Mouse (Mus musculus) embryo, embryonic 11.5 days (tissue): Measurements from ENCODE around the gene Angptl2.

Experiments
- DNase-seq: peaks from one replicate; pipeline ENCODE4 v3.0.0-alpha.2; 2012; ENCODE audit warnings: low read depth, low spot score

Gene Angptl2

DNA sequence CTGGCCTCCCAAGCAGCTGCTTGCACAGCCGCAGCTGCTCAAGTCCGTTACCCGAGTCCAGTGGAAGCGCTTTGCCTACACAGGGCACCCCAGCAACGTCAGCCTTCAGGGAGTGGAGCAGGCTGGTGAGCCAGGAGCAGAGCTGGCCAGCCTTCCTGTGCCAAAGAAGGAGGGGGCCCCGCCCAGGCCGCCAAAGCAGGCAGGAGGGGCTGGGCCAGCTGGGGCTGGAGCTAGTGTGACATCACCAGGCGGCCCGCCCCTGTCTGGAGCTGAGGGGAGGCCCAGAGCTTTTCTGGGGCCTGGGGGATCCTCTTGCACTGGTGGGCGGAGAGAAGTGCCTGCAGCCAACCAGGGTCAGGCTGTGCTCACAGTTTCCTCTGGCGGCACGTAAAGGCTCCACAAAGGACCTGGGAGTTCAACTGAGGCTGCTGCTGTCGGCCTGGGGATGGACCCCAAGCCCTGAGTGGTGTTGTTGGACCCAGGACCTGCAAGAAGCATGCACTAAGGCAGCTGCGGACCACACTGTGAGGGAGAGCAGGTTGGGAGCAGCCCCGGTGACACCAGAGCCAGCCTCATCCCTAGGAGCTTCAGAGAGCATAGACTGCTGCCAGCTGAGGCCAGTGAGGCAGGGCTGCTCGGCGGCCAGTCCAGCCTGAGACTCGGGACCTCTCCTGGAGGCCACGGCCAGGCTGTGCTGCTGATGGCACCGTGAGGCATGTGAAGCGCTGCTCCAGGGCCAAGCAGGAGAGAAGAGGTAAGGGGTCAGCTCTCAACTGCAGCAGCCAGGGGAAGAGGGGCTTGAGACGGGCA, at the start of gene Angptl2:
Angptl2 (plus strand) TSS at position 370 of the 810 bp plus-strand sequence.
- DNase-seq: peak; percentile 82

DNA sequence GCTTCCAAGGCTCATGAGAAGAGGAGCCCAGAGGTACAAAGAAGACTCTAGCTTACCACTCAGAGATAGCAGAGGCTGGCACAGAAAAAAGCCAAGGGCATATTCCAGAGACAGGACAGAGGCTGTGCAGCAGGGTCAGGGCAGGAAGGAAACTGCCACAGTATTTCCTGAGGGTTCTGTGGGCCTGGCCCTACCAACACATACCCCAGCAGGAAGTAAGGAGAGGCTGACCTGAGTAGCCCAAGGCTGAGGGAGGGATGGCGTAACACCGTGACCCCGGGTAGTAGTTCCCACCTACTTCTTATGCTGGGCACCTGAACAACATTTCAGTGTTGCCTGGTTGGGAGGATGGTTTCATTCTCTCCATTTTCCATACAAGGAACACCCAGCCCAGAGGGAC, 48.8 kb upstream of the Angptl2 start:
- no peak for DNase-seq

DNA sequence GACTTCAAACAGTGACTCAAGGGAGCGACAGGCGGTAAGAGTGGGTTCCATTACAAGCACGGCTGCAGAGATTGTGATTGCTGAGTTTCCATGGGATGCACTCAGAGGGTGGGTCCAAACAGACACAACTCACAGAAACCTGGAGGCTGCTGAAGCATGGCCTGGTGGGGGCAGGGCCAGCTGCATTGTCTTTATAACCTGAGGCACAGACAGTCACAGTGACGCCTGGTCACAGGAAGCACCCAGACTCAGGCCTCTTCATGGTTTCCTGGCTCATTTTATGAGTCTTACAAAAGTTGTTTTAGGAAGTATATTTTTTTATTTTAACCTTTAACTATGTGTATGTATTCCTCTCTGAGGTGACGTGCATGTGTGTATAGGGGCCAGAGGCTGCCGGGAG, 46.4 kb upstream of the Angptl2 start:
- no peak for DNase-seq

DNA sequence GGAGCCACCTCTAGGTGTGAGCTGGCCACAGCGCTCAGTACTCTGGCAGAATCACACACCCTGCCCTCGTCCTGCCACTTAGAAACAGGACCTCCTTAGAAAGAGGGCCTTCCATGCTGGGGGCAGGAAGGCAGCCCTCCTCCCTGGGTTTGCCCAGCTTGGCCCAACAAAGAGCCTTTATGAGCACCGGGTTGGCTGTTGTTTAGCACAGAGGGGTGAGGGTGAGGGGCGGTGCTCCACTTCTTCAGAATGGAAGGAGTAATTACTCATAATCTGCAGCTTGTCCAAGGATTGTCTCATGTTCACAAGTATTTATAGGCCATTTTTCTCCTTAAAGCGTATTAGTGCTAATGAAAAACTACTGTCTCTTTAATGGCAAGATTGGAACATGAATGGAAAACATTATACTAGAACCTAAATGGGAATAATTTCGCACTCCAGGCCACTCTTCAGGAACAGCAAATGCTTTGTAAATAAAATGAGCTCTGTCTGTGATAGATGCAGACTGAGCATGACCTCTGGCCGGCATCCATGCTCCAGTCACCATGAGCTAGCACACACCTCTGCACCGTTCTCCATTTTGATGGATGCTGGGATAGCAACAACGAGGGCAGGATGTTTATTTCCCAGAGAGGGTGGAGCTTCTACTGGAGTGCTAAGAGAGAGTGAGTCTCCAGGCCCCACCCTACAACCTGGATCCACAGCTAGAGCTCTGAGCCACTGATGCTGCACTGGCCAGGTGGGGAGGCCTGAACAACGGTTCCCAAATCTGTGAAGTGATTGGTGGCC, 44.9 kb upstream of the Angptl2 start:
- DNase-seq: no peak

DNA sequence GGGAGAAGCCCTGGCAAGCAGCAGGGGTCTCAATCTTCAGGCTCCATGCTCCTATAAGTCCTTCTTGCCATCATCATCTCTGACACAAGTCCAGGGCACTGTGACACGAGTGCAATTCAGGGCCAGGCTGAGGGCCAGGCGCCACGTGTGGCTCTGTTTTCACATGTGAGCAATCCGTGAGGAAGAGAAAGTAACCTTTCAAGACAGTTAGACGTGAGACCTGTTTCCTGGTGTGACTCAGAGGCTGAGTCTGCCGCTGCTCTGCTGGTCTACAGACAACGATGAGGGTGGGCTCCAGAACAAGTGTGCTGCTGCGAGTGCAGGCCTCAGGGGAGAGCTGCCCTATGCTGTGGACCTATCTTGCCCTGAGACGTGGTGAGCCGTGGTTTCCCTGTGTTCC, 42.7 kb upstream of the Angptl2 start:
- DNase-seq: no peak

DNA sequence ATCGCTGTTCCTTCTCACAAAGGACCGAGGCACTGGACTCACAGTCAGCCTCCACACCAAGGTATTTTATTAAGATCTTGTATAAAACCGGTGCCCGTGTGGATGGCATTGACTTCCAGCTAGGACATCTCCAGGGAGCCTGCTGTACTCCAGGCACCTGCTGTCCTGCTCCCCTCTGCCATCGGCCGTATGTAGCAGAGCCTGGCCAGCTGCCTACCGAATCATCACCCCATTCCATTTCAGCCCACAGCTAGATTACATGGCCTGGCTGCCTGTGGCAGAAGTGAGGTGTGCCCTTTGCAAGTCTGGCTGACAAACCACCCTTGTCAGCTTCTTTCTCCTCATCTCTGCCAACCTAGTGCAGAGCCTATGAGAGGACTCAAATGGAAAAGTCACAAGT, 42.2 kb upstream of the Angptl2 start:
- no peak for DNase-seq

DNA sequence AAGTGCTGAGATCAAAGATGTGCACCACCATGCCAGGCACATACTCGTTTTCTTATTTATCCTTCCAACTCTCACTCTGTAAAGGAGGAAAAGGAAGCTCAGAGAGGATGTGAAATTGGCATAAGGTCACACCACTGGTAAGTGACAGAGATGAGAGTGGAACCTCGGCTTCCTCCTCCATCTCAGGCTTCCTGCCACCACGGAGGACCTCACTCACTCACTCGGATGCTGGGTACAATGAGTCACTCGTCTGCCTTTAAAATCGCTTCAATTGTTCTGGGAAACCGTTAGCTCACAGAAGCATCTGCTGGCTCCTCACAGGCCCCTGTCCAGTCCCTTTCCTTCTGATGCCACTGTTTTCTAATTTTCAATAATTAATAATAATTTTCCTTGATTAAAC, 39.4 kb upstream of the Angptl2 start:
- no peak for DNase-seq

DNA sequence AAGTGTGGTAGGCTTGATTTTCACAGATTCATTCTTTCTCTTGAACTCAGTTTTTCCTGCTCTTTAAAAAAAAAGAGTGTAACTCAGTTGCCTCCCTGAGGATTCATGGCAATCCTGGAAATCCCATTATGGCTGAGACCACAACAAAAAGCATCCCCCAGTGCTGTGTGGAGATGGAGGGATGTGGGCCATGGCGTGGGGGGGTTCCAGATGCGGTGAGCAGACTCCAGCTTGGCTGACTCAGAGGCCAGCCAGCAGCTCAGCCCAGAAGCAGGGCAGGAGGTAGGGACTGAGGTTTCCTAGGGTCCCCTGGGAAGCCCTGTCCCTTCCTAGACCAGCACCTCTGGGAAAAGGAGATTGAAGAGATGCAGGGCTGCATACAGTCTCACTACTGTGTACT, 38.9 kb upstream of the Angptl2 start:
- no peak for DNase-seq

DNA sequence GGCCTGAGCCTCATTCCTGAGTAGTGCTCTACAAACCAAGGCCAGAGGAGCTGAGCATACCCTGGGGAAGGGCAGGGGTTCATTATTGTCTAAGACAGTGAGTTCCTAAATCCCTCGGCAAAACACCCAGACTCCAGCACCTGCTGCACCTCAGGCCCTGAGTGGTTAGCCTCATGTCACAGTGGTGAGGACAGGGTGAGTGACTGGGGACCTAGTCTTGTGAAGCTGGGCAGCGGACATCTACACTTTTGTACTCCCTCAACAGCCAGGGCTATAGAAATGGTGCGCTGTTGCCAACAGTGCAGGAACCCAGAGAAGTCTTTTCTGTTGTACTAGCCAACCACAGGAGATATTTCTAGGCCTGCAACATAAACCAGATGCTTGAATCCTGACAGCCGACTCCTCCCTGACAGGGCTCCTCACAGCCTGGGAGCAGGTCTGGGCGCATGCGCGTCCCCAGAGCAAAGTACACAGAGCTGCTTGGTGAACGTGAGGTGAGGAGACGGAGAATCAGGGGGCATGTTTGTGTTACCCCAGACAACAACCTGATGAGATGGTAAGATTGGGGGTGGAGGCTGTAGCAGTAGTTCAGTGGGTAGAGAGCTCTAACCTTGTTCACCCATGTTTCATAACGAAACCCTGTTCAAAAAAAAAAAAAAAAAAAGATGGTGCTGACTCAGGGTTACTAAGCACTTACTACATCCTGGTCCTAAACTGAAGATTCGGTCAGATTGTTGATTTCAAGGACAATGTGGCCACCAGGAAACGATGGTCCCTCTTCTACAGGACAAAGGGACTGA, 38.2 kb upstream of the Angptl2 start:
- DNase-seq: no peak

DNA sequence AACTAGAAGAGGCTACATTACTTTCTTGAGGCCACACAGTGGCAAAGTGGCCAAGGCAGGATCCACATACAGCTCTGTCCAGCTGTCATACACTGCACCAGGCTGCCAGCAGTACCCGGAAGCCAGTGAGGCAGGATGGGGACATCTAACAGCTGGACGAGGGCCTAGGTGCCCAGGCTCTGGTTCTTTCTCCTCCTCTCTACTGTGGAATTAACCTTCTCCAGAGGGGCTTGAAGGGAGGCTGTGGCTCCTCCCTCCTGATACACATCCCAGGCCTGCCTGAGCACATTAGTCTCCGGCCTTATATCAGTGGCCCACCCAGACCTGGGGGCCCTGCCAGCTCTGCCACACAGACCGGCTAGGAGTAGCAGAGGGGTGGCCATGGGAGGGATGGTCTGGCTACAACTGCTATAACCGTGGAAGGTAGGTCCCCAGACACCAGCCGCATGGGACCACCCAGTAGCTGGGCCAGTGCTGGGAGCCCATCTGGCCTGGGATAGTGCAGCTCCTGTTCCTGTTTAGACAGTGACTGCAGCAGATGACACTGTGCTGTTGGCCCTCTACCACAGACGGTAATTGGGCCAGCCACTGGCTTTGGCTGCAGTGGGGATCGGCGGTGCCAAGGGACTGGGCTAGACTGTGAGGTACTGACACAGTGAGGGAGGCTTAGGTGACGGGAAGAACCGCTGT, 37.5 kb upstream of the Angptl2 start:
- DNase-seq: no peak

DNA sequence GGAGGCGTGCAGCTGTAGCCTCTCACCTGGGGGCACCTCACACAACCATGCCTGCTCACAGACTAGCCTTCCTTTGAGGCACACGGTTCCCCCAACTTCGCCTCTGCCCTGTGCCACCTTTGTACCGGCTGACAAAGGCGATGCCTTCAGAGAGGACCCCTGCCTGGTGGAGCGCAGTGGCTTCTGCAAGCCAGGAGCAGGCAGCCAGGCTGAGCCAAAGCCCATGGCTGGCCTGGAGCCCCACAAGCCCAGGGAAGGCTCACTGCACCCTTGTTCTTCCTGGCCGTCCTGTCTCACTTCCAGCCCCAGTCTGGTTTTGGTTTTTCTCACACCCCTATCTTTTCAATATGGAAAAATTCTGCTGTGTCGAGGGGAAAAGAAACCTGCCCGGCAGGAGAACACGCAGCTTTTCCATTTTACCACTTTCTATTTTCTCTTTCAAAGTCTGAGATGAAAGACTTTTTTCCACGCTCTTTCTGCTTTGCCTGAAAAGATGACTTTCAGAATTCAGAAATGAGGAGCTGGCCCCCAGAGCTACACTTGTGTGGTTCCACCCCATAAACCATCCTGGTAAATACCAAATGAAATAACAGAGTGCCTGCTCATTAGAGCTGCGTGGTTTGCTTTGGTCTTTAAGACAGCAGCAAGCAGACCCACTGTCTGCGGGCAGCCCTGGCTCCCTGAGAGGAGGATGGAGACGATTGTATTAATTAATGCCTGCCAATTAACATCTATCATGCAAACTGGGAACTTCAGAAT, 36.5 kb upstream of the Angptl2 start:
- DNase-seq: no peak

DNA sequence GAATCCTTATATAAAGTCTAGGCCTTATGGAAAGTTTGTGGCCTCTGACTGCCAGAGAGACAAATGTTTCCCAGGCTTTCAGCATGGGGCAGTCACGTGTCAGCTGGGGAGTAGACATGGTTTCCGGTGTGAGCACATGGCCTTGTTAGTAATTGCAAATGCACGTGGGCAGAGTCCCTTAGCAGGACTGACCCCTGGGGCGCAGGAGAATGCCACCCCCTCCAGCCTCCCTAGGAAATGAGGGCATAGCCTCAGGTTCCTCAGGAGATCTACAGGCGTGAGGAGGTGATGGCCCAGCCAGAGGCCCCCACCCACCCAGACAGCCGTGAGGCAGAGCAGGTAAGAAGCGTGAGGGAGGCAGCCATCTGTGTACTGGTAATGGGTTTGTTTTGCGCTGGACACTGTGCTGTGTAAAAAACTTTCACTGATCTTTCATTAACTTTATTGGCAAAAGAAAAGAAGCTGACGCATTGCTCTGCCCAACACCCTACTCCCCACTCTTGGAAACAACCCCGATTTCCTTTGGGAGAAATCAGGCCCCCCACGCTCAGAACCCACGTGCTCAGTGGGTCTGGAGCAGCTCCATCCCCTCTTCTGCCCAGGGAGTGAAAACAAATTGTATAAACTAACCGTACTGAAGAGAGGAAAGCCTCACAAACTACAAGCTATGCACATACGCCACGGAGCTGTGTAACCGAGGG, 35.8 kb upstream of the Angptl2 start:
- no peak for DNase-seq

DNA sequence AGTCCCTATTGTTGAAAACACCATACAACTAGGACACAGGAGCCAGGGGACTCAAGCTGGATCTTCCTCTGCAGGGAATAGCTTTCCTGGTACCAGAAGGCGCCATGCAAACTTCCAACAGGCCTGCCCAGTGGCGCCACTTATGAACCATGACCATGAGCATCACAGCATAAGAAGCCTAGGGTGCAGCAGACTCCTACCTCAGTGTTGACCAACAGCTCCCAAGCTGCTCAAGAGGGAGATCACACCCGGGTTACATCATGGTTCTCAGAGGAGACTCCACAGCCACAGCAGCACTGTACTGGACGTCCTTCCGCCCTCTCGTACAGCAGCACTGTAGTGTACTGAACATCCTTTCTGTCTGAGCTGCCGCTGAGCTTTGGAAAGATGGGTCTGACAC, 32.5 kb upstream of the Angptl2 start:
- DNase-seq: no peak

DNA sequence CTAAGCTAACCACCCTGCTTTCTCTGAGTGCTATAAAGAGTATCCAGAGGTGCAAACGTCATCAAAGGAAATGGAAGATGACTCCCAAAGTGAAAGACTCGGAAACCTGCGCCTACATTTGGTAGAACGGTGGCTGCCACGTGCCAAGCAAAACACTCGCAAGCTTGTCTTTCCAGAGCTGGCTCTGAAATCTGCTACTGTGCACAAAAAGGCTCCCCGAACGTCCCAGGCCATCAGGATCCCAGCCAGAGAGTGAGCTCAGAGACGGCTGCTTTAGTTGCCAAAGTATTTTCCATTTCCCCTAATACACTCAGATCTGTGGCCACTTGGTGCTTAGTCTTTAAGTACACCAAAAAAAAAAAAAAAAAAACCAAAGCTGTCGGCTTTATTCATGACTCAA, 31.2 kb upstream of the Angptl2 start:
- DNase-seq: no peak

DNA sequence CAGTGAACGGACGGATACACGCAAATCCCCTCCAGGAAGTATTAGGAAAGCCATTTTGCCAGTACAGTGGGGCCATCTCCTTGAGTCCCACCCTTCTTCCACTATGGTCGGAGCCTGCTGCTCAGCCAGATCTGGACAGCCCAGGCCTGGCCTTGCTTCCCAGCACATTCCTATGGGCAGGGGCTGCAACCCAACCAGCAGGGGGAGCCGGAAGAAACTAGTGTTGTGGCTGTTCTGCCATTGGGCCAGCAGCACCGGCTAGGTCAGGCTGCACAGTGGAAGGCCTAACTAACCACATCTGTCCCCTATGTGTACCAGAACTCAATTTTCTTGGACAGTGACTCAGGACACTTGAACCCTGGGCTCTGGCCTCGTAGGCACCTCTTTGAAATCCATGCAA, 30.6 kb upstream of the Angptl2 start:
- DNase-seq: no peak

DNA sequence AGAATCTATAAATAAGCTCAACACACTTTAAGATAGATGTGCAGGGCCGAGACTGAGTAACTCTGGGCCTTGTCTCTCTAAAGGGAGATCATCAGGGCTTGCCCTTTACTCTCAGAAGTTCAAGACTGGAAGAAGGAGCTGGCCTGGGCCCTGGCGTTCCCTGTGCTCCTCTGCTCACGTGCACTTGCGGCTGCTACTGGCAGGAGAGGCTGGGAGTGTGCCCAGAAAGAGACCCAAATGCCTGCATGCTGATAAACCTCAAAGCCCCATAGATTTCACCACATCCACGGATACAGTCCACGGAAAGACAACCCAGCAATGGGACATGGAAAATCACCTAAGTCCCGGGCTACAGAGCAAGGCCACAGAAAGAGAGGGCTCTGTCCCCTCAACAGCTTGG, 29.4 kb upstream of the Angptl2 start:
- DNase-seq: no peak

DNA sequence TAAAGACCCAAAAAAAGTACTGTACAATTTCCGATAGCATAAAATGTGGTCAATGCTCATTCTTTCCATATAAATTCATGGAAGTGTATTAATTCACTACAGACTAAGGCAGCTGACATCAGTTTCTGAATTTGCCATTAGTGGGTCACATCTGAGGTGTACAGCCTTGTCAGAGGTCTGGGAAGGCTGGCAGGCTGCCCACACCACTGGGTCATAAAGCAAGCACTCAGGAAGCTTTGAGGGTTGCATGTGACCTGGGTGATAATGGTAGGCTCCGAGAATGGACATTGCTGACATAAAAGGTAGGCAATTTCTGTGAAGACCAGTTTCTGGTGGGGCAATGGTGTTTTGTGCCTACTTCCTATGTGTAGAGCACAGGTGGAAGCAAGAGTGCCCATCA, 28.0 kb upstream of the Angptl2 start:
- DNase-seq: no peak

DNA sequence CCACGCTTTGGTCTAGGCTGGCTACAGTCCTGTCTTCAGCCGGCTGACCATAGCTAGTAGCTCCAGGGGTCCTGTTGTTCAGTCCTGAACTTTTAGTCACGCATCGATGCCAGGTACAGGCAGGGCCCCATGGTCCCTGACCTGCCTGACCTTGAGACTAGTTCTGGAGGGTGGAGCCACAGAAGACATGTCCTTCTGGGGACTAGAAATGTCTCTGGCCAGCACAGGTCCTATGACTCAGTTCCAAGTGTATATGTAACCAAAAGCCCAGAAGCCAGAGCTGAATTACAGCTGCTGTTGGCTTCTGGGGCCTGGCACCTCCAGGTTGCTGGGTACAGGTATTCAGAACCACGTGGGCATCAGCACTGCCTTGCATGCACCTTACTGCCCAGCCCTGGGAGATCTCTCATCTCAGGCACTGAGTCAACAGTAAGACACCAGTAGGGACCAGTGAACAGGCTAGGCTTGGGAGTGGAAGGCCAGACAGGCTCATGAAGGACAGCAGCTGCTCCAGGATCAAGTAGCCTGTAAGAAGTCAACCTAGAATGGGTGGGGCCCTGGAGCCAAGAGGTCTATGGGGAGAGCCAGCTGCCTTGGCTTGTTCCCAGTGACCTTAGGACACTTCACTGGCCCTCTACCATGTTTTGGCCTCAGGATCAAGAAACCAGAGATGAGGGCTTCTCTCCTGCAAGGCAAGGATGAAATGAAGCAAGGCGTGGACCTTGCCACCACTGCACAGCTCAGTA, 26.8 kb upstream of the Angptl2 start:
- no peak for DNase-seq

DNA sequence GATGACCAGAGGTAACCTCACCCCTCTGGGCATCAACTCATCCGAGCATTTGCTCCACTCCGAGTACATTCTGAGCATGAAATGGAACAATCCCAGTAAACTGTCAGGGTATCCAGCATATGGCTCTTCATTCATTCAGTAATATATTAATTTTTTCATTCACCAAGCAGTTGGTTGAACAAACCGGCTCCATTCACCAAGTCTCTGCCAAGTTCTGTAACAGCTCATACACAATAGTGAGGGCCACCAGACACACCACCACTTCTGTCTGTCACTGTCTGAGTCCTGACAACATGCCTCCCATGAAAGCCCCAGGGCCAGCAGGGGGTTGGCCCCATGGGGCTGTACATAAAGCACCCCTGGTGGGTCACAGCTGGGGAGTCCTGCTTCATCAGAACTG, 25.9 kb upstream of the Angptl2 start:
- no peak for DNase-seq
